In the genomic region with DNA sequence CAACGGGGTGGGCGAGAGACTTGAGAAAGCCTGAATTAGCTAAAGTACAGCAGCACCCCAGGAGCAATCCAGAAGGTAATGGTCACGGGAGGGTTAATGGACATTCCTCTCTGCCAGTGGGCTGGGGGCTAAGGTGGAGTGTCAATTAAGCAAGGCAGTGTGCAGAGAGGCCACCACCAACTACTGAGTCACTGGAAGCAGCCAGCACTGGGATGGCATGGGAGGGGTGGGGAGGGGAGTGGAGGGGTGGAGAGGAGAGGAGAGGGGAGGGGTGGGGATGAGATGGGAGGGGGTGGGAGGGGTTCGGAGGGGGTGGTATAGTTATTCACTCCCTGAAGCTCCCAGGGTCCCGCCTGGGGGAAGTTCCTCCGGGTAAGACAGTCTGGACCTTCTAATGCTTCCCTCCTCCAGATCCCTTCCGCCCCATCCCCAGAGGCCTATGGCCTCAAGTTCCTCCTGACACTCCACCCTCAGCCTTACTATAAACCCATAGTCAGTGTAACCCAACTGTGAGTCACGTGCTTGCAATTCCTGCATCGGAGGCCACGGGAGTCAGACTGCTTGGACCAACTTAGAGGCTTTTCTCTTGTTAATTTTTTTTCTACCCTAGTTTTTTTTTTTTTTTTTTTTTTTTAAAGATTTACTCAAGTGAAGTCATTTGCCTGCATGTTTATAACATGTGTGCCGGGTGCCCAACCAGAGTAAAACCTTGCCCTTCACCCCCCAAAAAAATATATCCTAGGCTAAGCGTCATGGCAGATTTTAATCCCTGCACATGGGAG, we compare ENCODE assay signal across 14 mouse cellular contexts. TPM values are rescaled to one million over a fixed set of nuclear protein-coding genes. Genes with fewer than 3 reads are reported as not detected.
A peak's percentile ranks its signal among the peaks of the same experiment; 100 is the strongest.
DNase-seq lines count a peak whose midpoint lies in the region; ATAC-seq and TF ChIP-seq lines count a peak whose summit lies in the region.
"Had no signal": no experiment of that assay in that cellular context is flagged by ENCODE, and none has a peak within 500 bp of the region (broad histone marks: within the 10 kb centered on the region; RNA-seq: fewer than 3 reads in every experiment).

No protein-coding gene starts in this region.

- no peak for ATAC-seq in embryonic facial prominence, embryonic 14.5 days (ENCODE audit: low read depth)
- ATAC-seq in lung, embryonic 14.5 days (ENCODE audit: insufficient read depth): no peak
- ATAC-seq in liver, embryonic 12.5 days: 0 out of 2 replicates have a peak, but pooled peaks have one; percentile 22
- ATAC-seq: forebrain, embryonic 13.5 days; lung, postnatal 0 days had no signal

- DNase-seq in embryonic facial prominence, embryonic 14.5 days (ENCODE audit: low spot score): peak; percentile 29
- no peak for DNase-seq in embryonic facial prominence, embryonic 10.5 days (ENCODE audit: low spot score)
- DNase-seq in lung, embryonic 14.5 days: peak; percentile 33
- no peak for DNase-seq in lung, adult 18-20 months
- no peak for DNase-seq in ovary, postnatal 36 days (ENCODE audit: low spot score)
- DNase-seq in thymus, postnatal 0 days (ENCODE audit: low spot score): no peak
- no peak for DNase-seq in natural killer cell, adult 2 months (ENCODE audit: low spot score in 2 of 2)
- DNase-seq: cerebellum, adult 8-10 months; heart, postnatal 10 days had no signal

- 54% methylated on average over 10 of the region's 12 CpGs for WGBS in embryonic facial prominence, embryonic 14.5 days
- 62% methylated on average over 12 of the region's 12 CpGs for WGBS in embryonic facial prominence, embryonic 10.5 days
- 49% methylated on average over 12 of the region's 12 CpGs for WGBS in lung, embryonic 14.5 days
- 44% methylated on average over 12 of the region's 12 CpGs for WGBS in liver, embryonic 12.5 days (ENCODE audit: insufficient replicate concordance)

- TF ChIP-seq CTCF in lung, embryonic 14.5 days (IDR thresholded peaks at IDR 0.05; ENCODE audit: low read depth): no peak

- H3K4me1 ChIP-seq in embryonic facial prominence, embryonic 14.5 days (ENCODE audit: control insufficient read depth, insufficient read depth, low read length): peaks cover 12% of the 10 kb centered on the region
- H3K4me1 ChIP-seq in embryonic facial prominence, embryonic 10.5 days: peaks cover 44% of the 10 kb centered on the region
- peaks cover 7% of the 10 kb centered on the region for H3K4me1 ChIP-seq in lung, embryonic 14.5 days (ENCODE audit: insufficient read depth)
- H3K4me1 ChIP-seq in liver, embryonic 12.5 days: peaks cover 93% of the 10 kb centered on the region

- no peaks in the 10 kb centered on the region for H3K27me3 ChIP-seq in embryonic facial prominence, embryonic 14.5 days (replicated peaks; ENCODE audit: control insufficient read depth, insufficient read depth, low read length)
- H3K27me3 ChIP-seq in embryonic facial prominence, embryonic 10.5 days (replicated peaks; ENCODE audit: low read depth, poor library complexity, severe bottlenecking): 0 out of 2 replicates have a peak, but pooled peaks cover 12% of the 10 kb centered on the region
- no peaks in the 10 kb centered on the region for H3K27me3 ChIP-seq in lung, embryonic 14.5 days (ENCODE audit: insufficient read depth, low read length)
- H3K27me3 ChIP-seq in liver, embryonic 12.5 days (replicated peaks): no peaks in the 10 kb centered on the region
- H3K27me3 ChIP-seq: forebrain, embryonic 13.5 days had no signal

- no peaks in the 10 kb centered on the region for H3K9me3 ChIP-seq in embryonic facial prominence, embryonic 14.5 days (ENCODE audit: control insufficient read depth, low read length)
- H3K9me3 ChIP-seq in embryonic facial prominence, embryonic 10.5 days: no peaks in the 10 kb centered on the region
- no peaks in the 10 kb centered on the region for H3K9me3 ChIP-seq in lung, embryonic 14.5 days (ENCODE audit: low read depth, low read length)
- H3K9me3 ChIP-seq in liver, embryonic 12.5 days (replicated peaks): no peaks in the 10 kb centered on the region
- H3K9me3 ChIP-seq: forebrain, embryonic 13.5 days had no signal

- no peaks in the 10 kb centered on the region for H3K36me3 ChIP-seq in embryonic facial prominence, embryonic 14.5 days (ENCODE audit: control insufficient read depth, insufficient read depth, low read length)
- H3K36me3 ChIP-seq in embryonic facial prominence, embryonic 10.5 days (replicated peaks): no peaks in the 10 kb centered on the region
- H3K36me3 ChIP-seq in lung, embryonic 14.5 days (ENCODE audit: insufficient read depth): no peaks in the 10 kb centered on the region
- no peaks in the 10 kb centered on the region for H3K36me3 ChIP-seq in liver, embryonic 12.5 days

- H3K9ac ChIP-seq in embryonic facial prominence, embryonic 14.5 days (ENCODE audit: low read depth, low read length): no peak overlapping the region
- H3K9ac ChIP-seq in lung, embryonic 14.5 days: no peak overlapping the region
- 0 out of 2 replicates have a peak overlapping the region, but pooled peaks have one; percentile 29 for H3K9ac ChIP-seq in liver, embryonic 12.5 days
- H3K9ac ChIP-seq: forebrain, embryonic 13.5 days had no signal

- no peak overlapping the region for H3K27ac ChIP-seq in embryonic facial prominence, embryonic 14.5 days (replicated peaks; ENCODE audit: low read depth, low read length)
- H3K27ac ChIP-seq in embryonic facial prominence, embryonic 10.5 days (replicated peaks): no peak overlapping the region
- H3K27ac ChIP-seq in lung, embryonic 14.5 days (ENCODE audit: low read depth): no peak overlapping the region
- H3K27ac ChIP-seq in liver, embryonic 12.5 days: peak overlapping the region; percentile 76
- H3K27ac ChIP-seq: forebrain, embryonic 13.5 days had no signal

- H3K4me2 ChIP-seq in embryonic facial prominence, embryonic 14.5 days (ENCODE audit: low read depth, low read length): no peak overlapping the region
- H3K4me2 ChIP-seq in lung, embryonic 14.5 days: no peak overlapping the region
- peak overlapping the region; percentile 26; the same call in 1 of the 2 replicates for H3K4me2 ChIP-seq in liver, embryonic 12.5 days
- H3K4me2 ChIP-seq: forebrain, embryonic 13.5 days had no signal

- no peak overlapping the region for H3K4me3 ChIP-seq in embryonic facial prominence, embryonic 14.5 days (ENCODE audit: low read depth, low read length)
- H3K4me3 ChIP-seq in embryonic facial prominence, embryonic 10.5 days: no peak overlapping the region
- H3K4me3 ChIP-seq in lung, embryonic 14.5 days (ENCODE audit: low read depth, low read length): no peak overlapping the region
- no peak overlapping the region for H3K4me3 ChIP-seq in liver, embryonic 12.5 days
- H3K4me3 ChIP-seq: forebrain, embryonic 13.5 days had no signal

RNA-seq across cellular contexts. Expression of a gene that starts 12.1 kb away (rescaled TPM):
- 31.1 and 31.6 TPM in 2 replicates for polyA plus RNA-seq in embryonic facial prominence, embryonic 14.5 days (2014; fragmentation: Nextera tagmentation; extraction: Ambion mirVana)
- polyA plus RNA-seq in embryonic facial prominence, embryonic 10.5 days (2016; fragmentation: Nextera tagmentation; extraction: Ambion mirVana): 54.4 and 59.8 TPM in 2 replicates
- 54.9 and 62.8 TPM in 2 replicates for polyA plus RNA-seq in lung, embryonic 14.5 days (2014; fragmentation: Nextera tagmentation; extraction: Ambion mirVana)
- polyA plus RNA-seq in liver, embryonic 12.5 days (2016; fragmentation: Nextera tagmentation; extraction: Ambion mirVana): 100 and 102 TPM in 2 replicates
- 68.4 and 77.4 TPM in 2 replicates for polyA plus RNA-seq in thymus, postnatal 0 days (2015; fragmentation: Nextera tagmentation; extraction: Ambion mirVana)

RNA-seq across cellular contexts. Expression of a gene that starts 22.4 kb away (rescaled TPM):
- 13.4 and 14.8 TPM in 2 replicates for polyA plus RNA-seq in embryonic facial prominence, embryonic 14.5 days (2014; fragmentation: Nextera tagmentation; extraction: Ambion mirVana)
- 17.9 and 18.2 TPM in 2 replicates for polyA plus RNA-seq in embryonic facial prominence, embryonic 10.5 days (2016; fragmentation: Nextera tagmentation; extraction: Ambion mirVana)
- 13.5 and 16.1 TPM in 2 replicates for polyA plus RNA-seq in lung, embryonic 14.5 days (2014; fragmentation: Nextera tagmentation; extraction: Ambion mirVana)
- polyA plus RNA-seq in liver, embryonic 12.5 days (2016; fragmentation: Nextera tagmentation; extraction: Ambion mirVana): 3.5 and 3.7 TPM in 2 replicates
- polyA plus RNA-seq in thymus, postnatal 0 days (2015; fragmentation: Nextera tagmentation; extraction: Ambion mirVana): 12.5 and 16.3 TPM in 2 replicates

RNA-seq across cellular contexts. Expression of a gene that starts 54.2 kb away (rescaled TPM):
- polyA plus RNA-seq in embryonic facial prominence, embryonic 14.5 days (2014; fragmentation: Nextera tagmentation; extraction: Ambion mirVana): not detected in 2 replicates
- polyA plus RNA-seq in embryonic facial prominence, embryonic 10.5 days (2016; fragmentation: Nextera tagmentation; extraction: Ambion mirVana): not detected in 2 replicates
- polyA plus RNA-seq in lung, embryonic 14.5 days (2014; fragmentation: Nextera tagmentation; extraction: Ambion mirVana): not detected in 2 replicates
- not detected in 2 replicates for polyA plus RNA-seq in liver, embryonic 12.5 days (2016; fragmentation: Nextera tagmentation; extraction: Ambion mirVana)
- 0.46 and 0.77 TPM in 2 replicates for polyA plus RNA-seq in thymus, postnatal 0 days (2015; fragmentation: Nextera tagmentation; extraction: Ambion mirVana)
- polyA plus RNA-seq: embryonic facial prominence, embryonic 11.5 days; forebrain, embryonic 13.5 days; lung, postnatal 0 days; small intestine, adult 2 months had no signal

Comparison
In these comparisons a context has a peak if more than half of its experiments do, and no peak if none do; other contexts are left out.
1. DNase-seq: peak in embryonic facial prominence, embryonic 14.5 days (single experiment) and lung, embryonic 14.5 days (single experiment); none in embryonic facial prominence, embryonic 10.5 days (single experiment), lung, adult 18-20 months (0 of 2), ovary, postnatal 36 days (single experiment), thymus, postnatal 0 days (single experiment) and natural killer cell, adult 2 months (0 of 2).